Mouse (Mus musculus) intestine, embryonic 14.5 days (tissue): ENCODE results near the gene Map1b. TPM values are rescaled to one million over a fixed set of nuclear protein-coding genes. Genes with fewer than 3 reads are reported as not detected.

Experiments used
- ATAC-seq: fragments of 200-750 bp; cut with Nextera tagmentation; replicated peaks from 2 replicates; pipeline ENCODE4 v1.8.0; 2017; ENCODE audit warnings: low read depth, moderate number of reproducible peaks, moderate TSS enrichment, moderate library complexity; ENCODE audit not compliant: low FRiP score, low TSS enrichment
- DNase-seq: peaks from one replicate; pipeline ENCODE4 v3.0.0-alpha.2; 2018; ENCODE audit warnings: low spot score
- H3K27ac ChIP-seq: fragments of 300-500 bp; sonication (generic); 2 replicates; pipeline ENCODE4 v1.5.1; 2014; ENCODE audit warnings: low read depth, mild to moderate bottlenecking, control low read depth
- H3K27me3 ChIP-seq: fragments of 300-500 bp; sonication (generic); replicated peaks from 2 replicates; pipeline ENCODE4 v1.6.1; 2014; ENCODE audit warnings: low read length, control low read depth; ENCODE audit not compliant: control insufficient read depth, insufficient read depth
- H3K36me3 ChIP-seq: fragments of 300-500 bp; sonication (generic); 2 replicates; pipeline ENCODE4 v1.6.1; 2014; ENCODE audit warnings: low read length, control low read depth; ENCODE audit not compliant: control insufficient read depth, insufficient read depth
- H3K4me1 ChIP-seq: fragments of 300-500 bp; sonication (generic); replicated peaks from 2 replicates; pipeline ENCODE4 v1.6.1; 2014; ENCODE audit warnings: low read length, control low read depth, mixed read lengths; ENCODE audit not compliant: control insufficient read depth, insufficient read depth
- H3K4me2 ChIP-seq: fragments of 300-500 bp; sonication (generic); 2 replicates; pipeline ENCODE4 v1.6.1; 2014; ENCODE audit warnings: low read length
- H3K4me3 ChIP-seq: fragments of 300-500 bp; sonication (generic); 2 replicates; pipeline ENCODE4 v1.5.1; 2014; ENCODE audit warnings: low read depth, low read length, control low read depth, mixed read lengths
- H3K9ac ChIP-seq: fragments of 300-500 bp; sonication (generic); 2 replicates; pipeline ENCODE4 v1.6.1; 2014; ENCODE audit warnings: mild to moderate bottlenecking, low read length
- H3K9me3 ChIP-seq: fragments of 300-500 bp; sonication (generic); 2 replicates; pipeline ENCODE4 v1.6.1; 2016; ENCODE audit warnings: low read length, control low read depth; ENCODE audit not compliant: control insufficient read depth
- WGBS: fragments of 180-500 bp; shearing (Covaris S2); extraction: QIAGEN DNeasy Blood & Tissue Kit; methylation state at CpG from one replicate; pipeline ENCODE4 v1.1.7; 2014; 5-methylcytosine and 5-hydroxymethylcytosine counted together
- polyA plus RNA-seq: library from polyadenylated mRNA; unstranded; fragments of >200 nt; fragmentation: Nextera tagmentation; extraction: Ambion mirVana; gene quantifications from 2 replicates; pipeline ENCODE4 v1.2.1, GENCODE M21; 2014

Map1b gene
- polyA plus RNA-seq, 1 experiment from 2014 or later, result 167 TPM

DNA sequence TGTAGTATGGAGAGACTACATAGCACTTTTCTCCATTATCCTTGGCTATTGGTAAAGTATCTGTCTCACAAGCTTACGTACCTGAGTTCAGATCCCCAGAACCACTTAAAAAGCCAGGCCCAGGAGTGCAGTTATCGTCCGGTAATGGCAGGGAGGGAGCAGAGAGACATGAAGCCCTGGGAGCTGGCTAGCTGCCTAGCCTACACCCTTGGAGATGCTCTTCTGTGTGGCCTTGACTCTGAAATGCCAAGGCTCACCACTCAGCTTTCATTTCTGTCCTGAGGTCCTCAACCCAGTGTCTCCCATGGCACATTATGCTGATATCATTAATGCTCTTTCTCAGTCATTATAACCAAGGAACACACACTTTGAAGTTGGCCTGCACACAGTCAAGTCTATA, 104.6 kb downstream of the Map1b start:
- WGBS, result 89% methylated on average over 3 of the region's 3 CpGs
- Histone ChIP-seq H3K36me3 (peaks cover 52% of the 10 kb centered on the region), H3K9ac (no peak overlapping the region), H3K4me2 (no peak overlapping the region), H3K4me3 (no peak overlapping the region), H3K4me1 (0 out of 2 replicates have a peak, but pooled peaks cover 3% of the 10 kb centered on the region), H3K27ac (no peak overlapping the region), H3K27me3 (no peaks in the 10 kb centered on the region), H3K9me3 (no peaks in the 10 kb centered on the region)
- no peak for DNase-seq
- no peak for ATAC-seq

DNA sequence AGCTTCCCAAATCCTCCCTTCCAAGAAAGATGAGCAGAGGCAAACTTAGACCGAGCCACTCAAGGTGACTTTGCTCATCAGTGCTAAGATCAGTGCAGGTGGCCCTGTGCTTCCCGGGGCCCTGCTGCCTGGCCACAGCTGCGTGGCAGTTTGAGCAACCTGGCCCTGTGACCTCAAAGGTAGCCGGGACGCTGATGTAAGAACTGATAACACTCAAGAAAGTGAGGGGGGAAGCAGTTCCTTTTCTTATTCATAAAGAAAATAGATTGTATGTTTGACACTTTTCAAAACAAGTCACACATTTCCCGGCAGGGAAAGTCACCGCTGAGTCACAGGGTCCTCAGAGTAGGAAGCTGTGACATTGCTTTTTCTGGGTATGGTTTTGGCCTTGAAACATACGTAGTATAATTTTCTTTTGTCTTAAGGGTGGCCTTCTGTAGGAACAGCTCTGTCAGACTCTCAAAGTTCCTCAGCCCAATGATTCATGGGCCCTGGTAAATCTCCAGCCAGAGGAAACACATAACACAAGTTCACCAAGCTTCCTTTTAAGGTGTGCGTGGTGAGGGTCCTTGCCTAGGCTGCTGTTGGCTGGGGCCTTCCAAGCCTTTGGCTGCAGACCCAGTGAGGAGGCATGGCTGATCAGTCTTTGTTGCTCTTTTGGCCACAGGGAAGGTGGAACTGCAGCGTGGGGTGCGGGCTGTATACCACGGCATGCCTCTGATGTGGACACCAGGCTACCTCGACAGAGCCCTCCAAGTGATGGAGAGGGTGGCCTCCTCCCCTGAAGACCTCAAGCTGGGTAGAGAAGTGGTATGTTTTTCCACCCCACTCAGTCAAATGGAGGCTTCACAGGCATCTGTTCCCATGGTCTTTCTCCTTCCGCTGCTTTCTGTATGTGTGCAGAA, 105.5 kb downstream of the Map1b start:
- Histone ChIP-seq H3K4me3 (no peak overlapping the region), H3K4me2 (no peak overlapping the region), H3K27ac (no peak overlapping the region), H3K4me1 (0 out of 2 replicates have a peak, but pooled peaks cover 3% of the 10 kb centered on the region), H3K27me3 (no peaks in the 10 kb centered on the region), H3K36me3 (peaks cover 52% of the 10 kb centered on the region), H3K9ac (no peak overlapping the region), H3K9me3 (no peaks in the 10 kb centered on the region)
- no peak for ATAC-seq
- WGBS, result 85% methylated on average over 14 of the region's 14 CpGs
- no peak for DNase-seq

DNA sequence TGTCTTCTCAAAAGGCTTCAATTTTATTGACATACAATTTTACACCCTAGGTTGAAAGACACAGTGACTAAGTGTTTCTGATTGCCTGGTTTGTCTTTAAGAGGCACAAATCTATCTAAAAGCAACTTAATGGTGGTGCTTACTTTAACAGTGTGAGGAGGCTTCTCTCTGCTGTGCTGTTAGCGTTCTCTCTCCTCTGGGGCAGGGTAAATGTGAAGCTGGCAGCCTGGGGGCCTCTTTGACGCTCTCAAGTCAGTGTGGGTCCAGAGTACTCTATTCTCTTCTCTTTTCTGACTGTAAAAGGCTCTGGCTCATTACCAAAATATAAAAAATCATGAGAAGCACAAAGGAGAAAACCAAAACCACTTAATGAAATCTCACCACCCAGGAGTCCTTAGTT, 107.1 kb downstream of the Map1b start:
- Histone ChIP-seq H3K36me3 (peaks cover 50% of the 10 kb centered on the region), H3K4me3 (no peak overlapping the region), H3K4me1 (0 out of 2 replicates have a peak, but pooled peaks cover 3% of the 10 kb centered on the region), H3K9me3 (no peaks in the 10 kb centered on the region), H3K4me2 (no peak overlapping the region), H3K9ac (no peak overlapping the region), H3K27me3 (no peaks in the 10 kb centered on the region), H3K27ac (no peak overlapping the region)
- no peak for DNase-seq
- ATAC-seq, result no peak
- WGBS, result 70% methylated on average over 2 of the region's 2 CpGs

- DNase-seq (no peak), ATAC-seq (no peak)
- H3K4me1 ChIP-seq, result no peaks in the 10 kb centered on the region
- peaks cover 32% of the 10 kb centered on the region for H3K36me3 ChIP-seq
- H3K9me3 ChIP-seq, result no peaks in the 10 kb centered on the region
- H3K4me3 ChIP-seq, result no peak overlapping the region
- no peaks in the 10 kb centered on the region for H3K27me3 ChIP-seq
- WGBS, result 72% methylated on average over 4 of the region's 4 CpGs
- no peak overlapping the region for H3K27ac ChIP-seq
- no peak overlapping the region for H3K4me2 ChIP-seq
- no peak overlapping the region for H3K9ac ChIP-seq
Measured at GRCm38 (mm10) chr13:99399373-99399772, 117.0 kb downstream of the Map1b start.

DNA sequence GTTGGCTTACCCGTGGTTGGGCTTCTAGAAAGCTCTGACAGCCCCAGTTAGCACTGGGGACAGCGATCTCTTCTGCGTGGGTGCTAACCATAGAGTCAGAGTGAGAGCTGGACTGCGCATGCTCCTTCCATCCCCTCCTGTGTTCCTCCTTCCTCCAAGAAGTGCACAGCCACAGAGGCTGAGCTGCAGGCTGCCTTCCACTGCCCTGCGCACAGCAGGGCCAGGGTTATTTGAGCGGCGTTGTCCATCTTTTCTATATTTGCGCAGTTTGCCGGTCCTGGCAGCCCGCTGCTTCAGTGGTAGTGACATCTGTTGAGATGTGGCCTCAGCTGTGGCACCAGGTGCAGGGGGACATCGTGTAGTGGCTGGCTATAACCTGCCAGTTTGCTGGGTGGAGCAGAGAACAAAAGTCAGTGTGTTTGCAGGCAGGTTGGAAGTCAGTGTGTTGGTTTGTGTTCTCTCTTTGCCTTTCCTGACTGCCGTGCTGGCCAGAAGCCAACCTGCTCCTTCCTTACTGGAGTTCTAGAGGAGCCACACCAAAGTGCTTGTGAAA, 118.1 kb downstream of the Map1b start:
- ATAC-seq, result no peak

DNA sequence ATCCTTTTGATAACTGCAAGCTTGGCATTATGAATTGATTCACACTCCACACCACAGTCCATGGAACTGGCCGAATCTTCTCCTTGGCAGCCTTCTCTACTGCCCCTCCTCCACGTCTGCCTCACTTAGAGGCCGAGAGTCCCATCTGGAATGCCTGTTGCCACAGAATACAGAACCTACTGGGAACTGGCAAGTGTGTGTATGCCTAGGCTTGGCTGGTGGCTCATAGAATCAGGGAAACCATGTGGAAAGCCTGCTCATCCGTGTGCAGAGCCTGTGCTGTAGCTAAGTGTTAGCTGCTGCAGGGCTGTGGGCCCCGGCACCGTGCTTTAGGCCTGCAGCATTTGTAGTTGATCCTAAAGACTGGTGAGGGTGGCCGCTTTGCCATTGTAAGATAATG, 119.1 kb downstream of the Map1b start:
- ATAC-seq, result no peak

More for the DNA sequence above, 118.1 kb downstream of the Map1b start:
- Histone ChIP-seq H3K9me3 (no peaks in the 10 kb centered on the region), H3K4me2 (no peak overlapping the region), H3K27me3 (no peaks in the 10 kb centered on the region), H3K9ac (no peak overlapping the region), H3K36me3 (peaks cover 24% of the 10 kb centered on the region), H3K4me1 (no peaks in the 10 kb centered on the region), H3K27ac (no peak overlapping the region), H3K4me3 (no peak overlapping the region)
- WGBS, result 89% methylated on average over 12 of the region's 12 CpGs
- no peak for DNase-seq

GRCm38 (mm10) chr13:99395531-99395930, 120.8 kb downstream of the Map1b start:
- no peak overlapping the region for H3K4me2 ChIP-seq
- DNase-seq, result no peak
- H3K27me3 ChIP-seq, result no peaks in the 10 kb centered on the region
- H3K4me1 ChIP-seq, result no peaks in the 10 kb centered on the region
- WGBS, result 75% methylated on average over 12 of the region's 12 CpGs
- H3K9me3 ChIP-seq, result no peaks in the 10 kb centered on the region
- peaks cover 8% of the 10 kb centered on the region for H3K36me3 ChIP-seq
- no peak overlapping the region; the same call in 1 of the 2 replicates for H3K27ac ChIP-seq
- H3K9ac ChIP-seq, result no peak overlapping the region
- H3K4me3 ChIP-seq, result no peak overlapping the region
- no peak for ATAC-seq

More for the DNA sequence above, 119.1 kb downstream of the Map1b start:
- Histone ChIP-seq H3K36me3 (peaks cover 18% of the 10 kb centered on the region), H3K27me3 (no peaks in the 10 kb centered on the region), H3K4me3 (no peak overlapping the region), H3K9me3 (no peaks in the 10 kb centered on the region), H3K4me1 (no peaks in the 10 kb centered on the region), H3K9ac (no peak overlapping the region), H3K4me2 (no peak overlapping the region), H3K27ac (no peak overlapping the region)
- 80% methylated on average over 7 of the region's 7 CpGs for WGBS
- DNase-seq, result no peak

GRCm38 (mm10) chr13:99394694-99395093, 121.6 kb downstream of the Map1b start:
- no peak overlapping the region for H3K27ac ChIP-seq
- H3K4me3 ChIP-seq, result no peak overlapping the region
- no peaks in the 10 kb centered on the region for H3K9me3 ChIP-seq
- no peak for ATAC-seq
- no peaks in the 10 kb centered on the region for H3K27me3 ChIP-seq
- no peaks in the 10 kb centered on the region for H3K36me3 ChIP-seq
- DNase-seq, result no peak
- WGBS, result 67% methylated on average over 3 of the region's 3 CpGs
- H3K9ac ChIP-seq, result no peak overlapping the region
- H3K4me1 ChIP-seq, result no peaks in the 10 kb centered on the region
- no peak overlapping the region for H3K4me2 ChIP-seq
